Mouse (Mus musculus) gastrocnemius, postnatal 36 days (tissue): ENCODE data around the gene Car9. TPM values are rescaled to one million over a fixed set of nuclear protein-coding genes. Genes with fewer than 3 reads are reported as not detected.
A peak's percentile ranks its signal among the peaks of the same experiment; 100 is the strongest.
"Not testable (repeated sequence)": the region's sequence is repeated elsewhere in the genome, so short reads cannot be mapped to it uniquely, and the experiment has no call there.

Experiments
- DNase-seq, 2 experiments: peaks; one replicate each; pipeline ENCODE4 v3.0.0; 2022
- intact Hi-C: fragments of 180-260 bp; cut with DNase I; formaldehyde crosslinking; loops from one replicate; pipeline ENCODE4 v1.15.1; 2025
- long read RNA-seq, 2 experiments: library from polyadenylated mRNA; stranded (forward); transcript quantifications; one replicate each; pipeline ENCODE4 v2.0.0; 2021
- total RNA-seq, 2 experiments: library from RNA; stranded (reverse); gene quantifications; 2 replicates each; pipeline ENCODE4 v1.2.3; 2021

Car9 gene
- 1 to 10 TPM; 3.4 to 4.4 TPM for total RNA-seq
- long read RNA-seq, experiment 1, partial matches to known transcripts: 0 of 1 reads
- long read RNA-seq, experiment 1, other reads (novel, unspliced or antisense): 0 of 1 reads
- long read RNA-seq, experiment 2, partial matches to known transcripts: 0 of 2 reads
- long read RNA-seq, experiment 2, other reads (novel, unspliced or antisense): 0 of 2 reads

- DNase-seq: peak; percentile 56 to 70
- intact Hi-C loops: no loop called here
These were observed at the start of gene Car9 for GRCm38 (mm10) chr4:43506536-43507185. TSS of gene Car9 (plus strand) at chr4:43506966.

GRCm38 (mm10) chr4:43457124-43457523 lies 49.6 kb upstream of the Car9 start:
- intact Hi-C loops: no loop called here
- DNase-seq: no peak

GRCm38 (mm10) chr4:43463102-43463501 lies 43.7 kb upstream of the Car9 start:
- DNase-seq: no peak
- intact Hi-C loops: no loop called here

GRCm38 (mm10) chr4:43465935-43466334 lies 40.8 kb upstream of the Car9 start:
- no peak for DNase-seq
- intact Hi-C loops: no loop called here

GRCm38 (mm10) chr4:43466872-43467271 lies 39.9 kb upstream of the Car9 start:
- intact Hi-C loops: no loop called here
- DNase-seq: no peak

- no peak for DNase-seq
These were observed 36.5 kb upstream of the Car9 start for GRCm38 (mm10) chr4:43470301-43470700.

GRCm38 (mm10) chr4:43473636-43474035 lies 33.1 kb upstream of the Car9 start:
- no peak for DNase-seq
- intact Hi-C loops: no loop called here

More at GRCm38 (mm10) chr4:43470301-43470700, 36.5 kb upstream of the Car9 start:
- intact Hi-C loops: no loop called here

GRCm38 (mm10) chr4:43476604-43477003 lies 30.2 kb upstream of the Car9 start:
- intact Hi-C loops: no loop called here
- no peak for DNase-seq

GRCm38 (mm10) chr4:43477857-43478533 lies 28.8 kb upstream of the Car9 start:
- DNase-seq: peak; percentile 79 to 89
- intact Hi-C loops: loop anchor here (2.0 kb wide), 1 partner anchor 31 kb away; no protein-coding TSS in a partner anchor

- intact Hi-C loops: loop anchor here (2.0 kb wide), 1 partner anchor 32 kb away; no protein-coding TSS in a partner anchor
- no peak for DNase-seq
These were observed 28.3 kb upstream of the Car9 start for GRCm38 (mm10) chr4:43478534-43478858.

- intact Hi-C loops: loop anchor here (2.0 kb wide), 1 partner anchor 32 kb away; no protein-coding TSS in a partner anchor
- DNase-seq: peak; percentile 37 to 69
These were observed 27.6 kb upstream of the Car9 start for GRCm38 (mm10) chr4:43478906-43479832.

- intact Hi-C loops: no loop called here
- no peak for DNase-seq
These were observed 25.8 kb upstream of the Car9 start for GRCm38 (mm10) chr4:43480985-43481384.

- intact Hi-C loops: no loop called here
- DNase-seq: no peak
These were observed 24.8 kb upstream of the Car9 start for GRCm38 (mm10) chr4:43481894-43482456.

GRCm38 (mm10) chr4:43482591-43482990 lies 24.2 kb upstream of the Car9 start:
- intact Hi-C loops: no loop called here
- DNase-seq: no peak

GRCm38 (mm10) chr4:43483535-43484091 lies 23.2 kb upstream of the Car9 start, which contains the start of gene Sit1:
TSS of gene Sit1 (minus strand) at chr4:43483734.
- intact Hi-C loops: no loop called here
- no peak for DNase-seq

GRCm38 (mm10) chr4:43485666-43486065 lies 21.1 kb upstream of the Car9 start:
- DNase-seq, intact Hi-C loops: not testable (repeated sequence)

GRCm38 (mm10) chr4:43489611-43490010 lies 17.2 kb upstream of the Car9 start:
- DNase-seq: no peak
- intact Hi-C loops: no loop called here

- intact Hi-C loops: no loop called here
- DNase-seq: no peak
These were observed 16.0 kb upstream of the Car9 start for GRCm38 (mm10) chr4:43490801-43491200.

- DNase-seq: no peak
- intact Hi-C loops: no loop called here
These were observed 14.5 kb upstream of the Car9 start for GRCm38 (mm10) chr4:43492101-43492820.
